Mouse (Mus musculus) fibroblast of lung, adult 2 months (primary cell): Measurements from ENCODE around the gene Trpc4ap.
A peak's percentile ranks its signal among the peaks of the same experiment; 100 is the strongest.
"Not testable (repeated sequence)": the region's sequence is repeated elsewhere in the genome, so short reads cannot be mapped to it uniquely, and the experiment has no call there.

Experiments
- DNase-seq: peaks from one replicate; pipeline ENCODE4 v3.0.0-alpha.2; 2011; ENCODE audit warnings: low read depth

The Trpc4ap gene

DNA sequence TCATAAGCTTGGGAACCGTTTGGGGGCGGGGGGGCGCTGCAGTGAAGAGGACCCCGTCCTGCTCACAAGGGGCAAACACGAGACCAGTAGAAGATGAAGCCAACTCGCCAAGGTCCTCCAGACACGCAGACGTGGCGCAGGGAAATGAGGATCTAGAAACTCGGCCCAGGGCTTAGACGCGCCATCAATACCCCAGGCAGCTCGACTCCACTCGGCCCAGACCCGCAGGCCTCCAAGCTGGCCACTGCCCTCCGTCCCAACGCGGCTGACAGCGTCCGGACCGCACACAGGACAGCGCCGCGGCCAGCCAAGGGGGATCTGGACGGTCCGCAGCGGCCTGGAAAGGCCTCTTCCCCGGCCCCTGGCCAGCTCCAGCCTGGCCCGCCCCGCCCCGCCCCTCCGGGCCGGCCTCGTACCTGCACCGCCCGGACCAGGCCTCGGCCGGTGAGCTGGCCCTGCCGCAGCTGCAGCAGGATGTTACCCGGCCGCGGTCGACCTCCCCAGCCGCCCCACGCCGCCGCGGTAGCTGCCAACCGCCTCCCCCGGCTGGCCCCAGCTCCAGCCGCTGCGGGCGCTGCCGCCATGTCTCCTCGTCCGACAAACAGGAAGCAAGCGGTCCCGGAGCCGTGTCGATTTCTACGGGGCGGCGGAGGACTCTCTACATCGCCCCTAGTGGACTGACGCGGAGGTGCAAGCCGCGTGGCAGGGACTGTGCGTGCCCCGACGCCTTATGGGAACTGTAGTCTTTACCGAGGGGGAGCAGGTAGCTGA is at the start of gene Trpc4ap:
Gene Trpc4ap, minus strand, starts transcription at position 662 of the 771 bp plus-strand sequence.
- peak; percentile 79 for DNase-seq

DNA sequence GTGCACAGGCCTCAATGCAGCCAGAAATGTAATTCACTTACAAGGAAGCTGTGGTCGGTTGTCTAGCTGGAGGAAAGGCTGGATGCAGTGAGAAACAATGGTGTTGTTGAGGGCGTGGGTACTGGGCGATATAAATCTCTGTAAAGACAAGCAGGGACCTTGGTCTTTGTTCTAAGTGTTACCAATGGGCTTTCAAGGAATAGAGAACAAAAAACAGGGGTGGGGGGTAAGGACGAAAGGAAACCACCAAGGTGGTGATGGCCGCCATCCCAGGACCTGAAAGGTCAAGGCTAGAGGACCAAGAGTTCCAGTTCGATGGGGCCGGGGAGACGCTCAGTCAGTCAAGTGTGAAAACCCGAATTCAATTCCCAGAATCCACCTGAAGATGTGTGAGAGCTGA is 45.6 kb upstream of the Trpc4ap start:
- DNase-seq: no peak

DNA sequence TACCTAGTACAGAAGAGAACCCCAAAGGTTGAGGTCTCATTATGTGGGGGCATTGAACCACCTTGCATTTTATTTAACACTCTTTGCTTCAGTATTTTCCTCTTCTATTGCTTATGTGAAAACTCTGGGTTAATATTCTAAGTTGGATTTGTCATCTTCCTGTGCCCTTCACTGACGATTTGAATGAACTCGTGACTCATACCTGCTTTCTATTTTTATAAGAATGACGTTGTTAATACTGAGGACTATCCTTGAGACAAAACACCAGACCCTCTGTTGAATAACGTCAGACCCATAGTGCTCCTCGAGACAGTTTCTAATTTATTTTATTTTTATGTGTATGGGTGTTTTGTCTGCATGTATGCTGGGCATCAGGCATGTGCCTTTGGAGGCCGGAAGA is 44.8 kb upstream of the Trpc4ap start:
- DNase-seq: no peak

DNA sequence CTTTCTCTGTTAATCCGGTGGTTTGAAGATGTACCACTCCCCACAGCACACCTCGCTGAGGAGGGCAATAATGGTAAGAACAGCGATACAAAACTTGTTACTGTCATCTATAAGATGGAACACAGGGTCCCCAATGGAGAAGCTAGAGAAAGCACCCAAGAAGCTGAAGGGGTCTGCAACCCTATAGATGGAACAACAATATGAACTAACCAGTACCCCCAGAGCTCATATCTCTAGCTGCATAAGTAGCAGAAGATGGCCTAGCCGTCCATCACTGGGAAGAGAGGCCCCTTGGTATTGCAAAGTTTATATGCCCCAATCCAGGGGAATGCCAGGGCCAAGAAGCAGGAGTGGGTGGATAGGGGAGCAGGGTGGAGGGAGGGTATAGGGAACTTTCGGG is 43.6 kb upstream of the Trpc4ap start, which contains the start of gene Gm17581:
Gene Gm17581, minus strand, starts transcription at position 101 of the 400 bp plus-strand sequence.
- DNase-seq: not testable (repeated sequence)

DNA sequence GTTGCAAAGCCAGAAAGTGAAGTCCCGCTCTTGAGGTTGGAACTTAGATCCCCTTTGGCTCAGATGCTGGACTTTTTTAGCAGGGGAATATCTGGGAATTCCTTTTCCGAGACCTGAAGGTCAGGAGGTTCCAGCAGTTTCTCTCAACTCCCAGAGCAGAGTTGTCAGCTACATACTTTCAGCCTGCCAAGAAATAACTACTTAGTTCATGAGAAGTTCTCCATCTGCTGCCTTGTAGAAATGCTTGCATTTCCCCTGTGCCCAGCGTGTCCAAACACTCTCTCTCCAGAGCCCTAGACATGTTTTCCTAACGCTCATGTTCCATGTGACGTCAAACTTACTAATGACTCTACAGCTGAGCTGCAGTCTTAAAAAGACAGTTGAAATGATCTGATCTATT is 42.9 kb upstream of the Trpc4ap start:
- DNase-seq: no peak

DNA sequence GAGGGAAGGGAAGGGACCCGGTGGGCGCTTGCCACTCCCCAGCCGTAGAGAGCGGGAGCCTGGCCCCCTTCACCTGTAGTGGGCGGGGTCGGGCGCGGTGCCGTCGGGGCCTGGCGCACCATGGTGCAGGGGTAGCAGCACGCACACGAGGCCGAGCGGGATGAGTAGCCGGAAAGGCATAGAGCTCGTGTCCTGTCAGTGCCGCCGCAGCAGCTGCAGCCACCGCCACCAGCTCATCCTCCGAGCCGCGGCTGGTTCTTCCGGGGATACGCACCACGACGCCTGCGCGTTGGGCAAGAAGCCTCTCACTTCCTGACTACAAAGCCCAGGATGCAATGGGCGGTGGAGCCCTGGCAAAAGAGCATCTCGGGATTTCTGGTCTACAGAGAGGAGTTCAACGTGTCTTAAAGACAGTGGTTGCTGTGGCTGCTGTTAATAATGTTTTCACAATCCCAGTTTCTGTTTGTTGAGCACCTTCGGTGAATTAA is 37.0 kb upstream of the Trpc4ap start, which contains the start of gene Edem2:
Gene Edem2, minus strand, starts transcription at position 318 of the 488 bp plus-strand sequence.
- peak; percentile 78 for DNase-seq

DNA sequence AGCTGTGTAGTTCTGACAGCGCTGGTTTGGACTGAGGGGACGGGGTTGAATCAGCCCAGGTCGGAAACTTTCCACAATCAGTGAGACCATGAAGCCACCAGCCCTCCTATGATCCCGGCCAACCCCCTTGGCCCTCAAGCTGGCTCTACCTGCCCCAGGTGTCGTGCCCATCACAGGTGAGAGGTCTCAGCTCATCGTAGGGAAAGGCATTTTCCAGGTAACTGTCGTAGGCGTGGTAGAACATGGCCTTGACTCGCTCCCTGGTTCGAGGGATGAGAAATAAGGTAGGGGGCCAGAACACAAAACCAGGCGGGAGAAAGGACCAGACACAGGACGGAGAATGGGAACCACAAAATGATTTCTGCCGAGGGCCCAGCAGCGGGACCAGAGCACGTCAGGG is 36.6 kb upstream of the Trpc4ap start:
- no peak for DNase-seq

DNA sequence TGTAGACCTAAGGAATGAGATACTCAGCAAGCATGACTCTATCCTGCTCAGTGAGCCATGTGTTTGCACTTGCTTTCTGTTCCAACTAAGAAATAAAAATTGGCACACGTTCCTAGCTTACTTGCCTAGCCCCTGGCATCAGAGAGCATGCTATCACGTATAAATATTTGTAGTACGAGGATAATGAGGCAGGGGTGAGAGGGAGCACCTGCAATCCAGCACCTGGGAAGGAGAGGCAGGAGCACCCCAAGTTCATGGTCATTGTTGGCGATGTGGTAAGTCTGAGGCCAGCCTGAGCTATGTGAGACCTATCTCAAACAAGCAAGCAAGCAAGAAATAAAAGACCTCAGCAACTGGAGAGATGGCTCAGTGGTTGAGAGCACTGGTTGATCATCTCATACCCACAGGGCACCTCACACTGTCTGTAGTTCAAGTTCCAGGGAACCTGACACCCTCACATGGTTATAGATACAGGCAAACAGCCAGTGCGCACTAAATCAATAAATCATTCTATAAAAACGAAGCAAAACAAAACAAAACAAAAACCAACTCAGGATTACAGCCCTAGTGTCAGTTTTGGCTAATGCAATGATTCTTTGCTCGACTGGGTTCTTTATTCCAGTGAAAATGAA is 35.7 kb upstream of the Trpc4ap start:
- DNase-seq: no peak

DNA sequence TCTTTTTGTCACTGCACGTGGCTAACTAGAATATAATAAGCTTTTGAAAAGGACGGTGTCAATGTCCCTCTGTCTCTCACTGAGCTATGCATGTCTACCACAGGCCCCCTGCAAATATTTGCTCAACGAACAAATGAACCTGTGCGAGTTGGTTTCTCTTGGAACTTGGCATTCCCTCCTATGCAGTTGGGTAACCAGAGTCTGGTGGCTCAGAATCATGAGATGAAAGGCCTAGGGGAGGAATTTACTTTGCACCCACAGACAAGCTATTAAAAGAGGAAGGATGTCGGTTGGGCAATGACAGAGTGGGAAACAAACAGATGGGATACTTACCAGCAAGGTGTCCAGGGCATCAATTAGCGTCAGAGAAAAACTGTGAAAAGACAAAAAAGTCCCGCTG is 34.1 kb upstream of the Trpc4ap start:
- DNase-seq: no peak

DNA sequence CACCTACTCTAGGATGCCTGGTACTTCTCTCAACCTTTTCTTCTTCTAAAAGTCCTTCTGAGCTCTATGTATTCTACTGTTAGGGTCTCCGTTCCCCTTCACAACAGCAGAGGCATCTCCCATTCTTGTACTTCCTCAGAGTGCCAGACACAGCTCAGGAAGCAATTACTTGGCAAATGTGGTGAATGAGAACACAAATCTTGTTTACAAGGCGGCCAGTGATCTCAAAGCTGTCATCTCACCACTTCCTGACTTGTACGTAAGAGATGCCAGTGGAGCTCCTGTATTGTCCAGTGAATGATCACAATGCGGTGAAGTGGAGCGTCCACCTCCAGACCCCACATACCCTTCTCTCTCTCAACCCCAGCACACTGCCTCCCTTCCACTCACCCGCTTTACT is 32.3 kb upstream of the Trpc4ap start:
- DNase-seq: no peak

DNA sequence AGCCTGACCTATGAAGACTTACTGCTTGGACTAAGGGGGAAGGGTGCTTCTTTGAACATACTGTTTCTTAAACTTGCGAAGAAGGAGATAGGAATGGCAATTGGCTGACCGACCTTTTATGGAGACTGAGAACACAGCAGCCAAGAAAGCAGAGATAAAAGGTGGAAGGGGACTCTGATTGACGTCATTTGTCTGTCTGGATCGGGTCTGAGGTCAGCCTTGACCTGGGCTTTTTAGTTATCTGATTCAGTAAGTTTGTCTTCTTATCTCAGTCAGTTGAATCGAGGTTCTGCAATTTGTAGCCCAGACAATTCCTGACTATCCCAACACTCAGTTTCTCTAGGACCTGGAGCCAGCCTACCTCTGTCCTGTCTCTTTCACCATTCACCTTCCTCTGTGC is 31.9 kb upstream of the Trpc4ap start:
- no peak for DNase-seq

DNA sequence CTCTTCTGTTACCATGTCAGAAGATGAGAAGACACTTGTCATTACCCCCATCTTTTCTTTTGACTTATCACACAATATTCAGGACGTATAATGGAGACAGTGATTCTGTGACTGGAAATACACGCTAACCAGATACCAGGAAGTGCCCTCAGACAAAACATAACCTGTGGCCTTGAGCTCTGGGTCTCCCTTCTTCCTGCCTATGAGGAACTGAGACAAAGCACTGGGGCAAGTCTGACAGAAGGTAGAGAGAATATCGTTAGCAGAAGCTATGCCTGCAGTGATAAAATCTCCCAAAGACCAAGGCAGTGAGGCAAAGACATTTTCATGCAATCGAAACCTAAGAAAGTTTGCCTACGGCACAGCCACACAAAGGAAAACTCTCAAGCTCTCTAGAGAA is 28.4 kb upstream of the Trpc4ap start:
- DNase-seq: no peak

DNA sequence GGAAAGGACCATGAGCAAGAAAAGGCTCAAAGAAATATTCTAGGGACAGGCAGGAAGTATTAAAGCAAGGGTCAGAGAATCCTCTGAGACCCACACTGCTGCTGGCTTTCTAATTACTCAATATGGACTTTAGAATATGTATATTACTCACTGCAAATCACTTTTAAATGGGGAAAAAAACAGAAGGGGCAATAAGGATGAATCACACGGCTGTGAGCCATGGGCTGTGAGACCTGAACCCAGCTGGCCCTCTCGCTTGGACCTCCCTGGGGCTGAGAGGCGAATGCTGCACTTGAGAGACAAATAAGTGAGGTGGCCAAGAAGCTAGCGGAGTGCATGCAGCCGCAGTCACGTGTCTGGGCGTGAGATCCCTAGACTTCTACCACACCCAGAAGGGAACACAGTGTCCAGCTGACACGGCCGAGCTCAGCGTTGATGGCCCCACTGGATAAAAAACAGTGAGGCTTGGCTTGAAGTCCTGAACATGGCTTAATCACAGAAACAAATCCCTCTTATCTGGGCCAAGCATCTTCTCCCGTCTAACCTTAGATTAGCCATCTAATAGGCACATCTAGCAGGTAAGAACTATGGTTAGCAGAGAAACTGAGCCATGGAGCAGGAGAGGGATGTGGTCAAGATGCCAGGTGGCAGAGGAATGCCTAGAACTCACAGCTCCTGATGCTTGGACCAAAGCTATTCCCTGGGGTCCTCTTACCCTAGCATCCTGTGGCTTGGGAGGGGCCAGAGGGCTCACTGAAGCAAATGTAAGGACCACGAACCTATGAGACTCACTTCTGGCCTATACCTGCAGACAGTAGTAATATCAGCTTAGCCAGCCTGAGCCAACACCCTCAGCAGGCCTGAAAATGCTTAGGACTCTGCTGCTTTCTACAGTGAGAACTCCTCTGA is 25.2 kb upstream of the Trpc4ap start:
- no peak for DNase-seq

DNA sequence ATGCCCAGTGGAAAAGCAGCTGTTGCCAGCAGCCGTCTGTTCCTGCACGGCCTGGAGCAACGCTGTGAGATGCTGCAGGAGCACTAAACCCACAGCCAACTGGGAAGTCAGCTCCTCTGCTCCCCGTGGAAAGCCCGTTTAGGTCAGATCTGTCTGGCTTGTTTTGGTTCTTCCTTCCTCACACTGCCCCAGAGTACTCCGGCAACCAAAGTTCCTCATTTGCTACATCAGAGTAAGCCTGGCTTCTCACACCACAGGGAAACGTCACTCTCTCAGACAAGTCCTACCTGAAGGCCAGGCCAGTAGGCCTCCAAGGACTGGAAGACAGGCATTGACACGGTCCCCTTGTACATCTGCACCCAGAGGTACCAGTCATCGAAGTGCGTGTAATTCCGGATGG is 18.4 kb upstream of the Trpc4ap start:
- DNase-seq: no peak

DNA sequence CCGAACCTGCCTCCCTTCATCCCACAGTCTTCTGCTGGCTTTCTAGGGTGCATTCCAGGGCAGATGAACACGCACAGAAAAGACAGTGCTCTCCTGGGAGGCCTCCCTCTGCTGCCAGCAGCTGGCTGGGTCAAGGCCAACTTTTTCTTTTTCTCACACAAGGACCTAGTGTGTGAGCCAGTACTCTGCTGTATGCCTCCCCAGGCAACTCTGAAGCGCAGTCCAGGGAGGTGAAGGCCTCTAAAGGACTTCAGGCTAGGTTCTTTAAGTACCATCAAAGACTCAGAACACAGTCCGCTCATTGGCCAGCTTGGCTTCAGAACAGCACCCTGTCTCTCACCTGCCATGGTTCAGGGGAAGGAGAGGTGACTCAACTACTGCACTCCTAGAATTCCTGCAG is 15.1 kb upstream of the Trpc4ap start:
- peak; percentile 21 for DNase-seq

DNA sequence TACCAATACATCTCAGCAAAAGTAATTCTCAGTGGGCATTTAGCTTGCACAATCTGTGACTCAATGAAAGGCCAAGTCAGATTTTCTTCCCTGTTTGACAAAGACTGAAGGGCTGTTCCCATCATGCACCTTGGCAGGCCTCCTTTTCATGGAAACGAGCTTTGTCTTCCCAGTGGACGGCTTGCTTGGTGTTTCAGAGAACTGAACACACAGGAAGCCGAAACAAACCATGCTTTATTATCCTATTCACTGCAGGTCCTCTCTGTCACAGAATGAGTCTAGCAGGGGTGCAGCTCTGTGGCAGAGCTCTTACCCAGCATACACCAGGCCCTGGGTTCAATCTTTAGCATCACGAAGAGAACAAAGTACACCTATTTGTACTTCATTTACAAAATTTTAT is 11.4 kb upstream of the Trpc4ap start:
- DNase-seq: no peak

DNA sequence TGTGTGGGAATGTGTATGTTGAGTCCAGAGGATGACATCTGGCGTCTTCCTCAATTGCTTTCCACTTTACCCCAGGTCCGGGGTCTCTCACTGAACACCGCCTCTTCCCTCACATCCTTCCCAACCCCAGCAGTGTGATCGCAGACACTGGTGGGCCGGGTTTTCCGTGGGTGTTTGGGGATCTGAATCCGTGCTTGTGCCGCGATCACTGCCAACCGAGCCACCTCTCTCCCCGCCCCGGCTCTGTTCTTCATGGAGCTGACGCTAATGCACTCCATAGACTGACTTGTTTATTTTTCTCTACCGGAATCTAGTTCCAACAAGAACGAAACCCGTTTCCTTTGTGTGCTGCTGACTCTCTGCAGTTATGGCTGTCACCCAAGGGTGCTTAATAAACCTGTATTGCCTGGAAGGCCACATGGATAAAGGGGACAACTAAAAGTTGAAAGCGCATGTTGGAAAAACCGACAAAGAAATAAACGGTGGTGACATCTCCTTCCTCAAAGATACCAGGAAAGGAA is 9.3 kb upstream of the Trpc4ap start:
- DNase-seq: no peak

DNA sequence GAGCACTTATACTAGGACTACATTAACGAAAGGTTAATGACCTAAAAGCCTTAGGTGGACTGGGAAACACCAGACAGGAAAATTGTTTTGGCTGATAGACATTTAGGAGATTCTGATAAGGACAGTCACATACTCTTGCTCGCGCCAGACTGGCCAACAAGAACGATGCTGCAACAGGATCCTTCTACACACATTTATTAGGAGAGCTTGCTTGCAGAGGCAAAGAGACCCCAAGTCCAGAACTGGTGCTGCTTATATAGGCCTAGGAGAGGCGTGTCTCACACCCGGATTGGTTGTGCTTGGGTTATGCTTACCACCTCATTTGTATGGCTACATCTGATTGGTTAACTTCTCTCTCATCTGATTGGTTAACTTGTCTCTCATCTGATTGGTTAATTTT is 6.3 kb upstream of the Trpc4ap start:
- not testable (repeated sequence) for DNase-seq

DNA sequence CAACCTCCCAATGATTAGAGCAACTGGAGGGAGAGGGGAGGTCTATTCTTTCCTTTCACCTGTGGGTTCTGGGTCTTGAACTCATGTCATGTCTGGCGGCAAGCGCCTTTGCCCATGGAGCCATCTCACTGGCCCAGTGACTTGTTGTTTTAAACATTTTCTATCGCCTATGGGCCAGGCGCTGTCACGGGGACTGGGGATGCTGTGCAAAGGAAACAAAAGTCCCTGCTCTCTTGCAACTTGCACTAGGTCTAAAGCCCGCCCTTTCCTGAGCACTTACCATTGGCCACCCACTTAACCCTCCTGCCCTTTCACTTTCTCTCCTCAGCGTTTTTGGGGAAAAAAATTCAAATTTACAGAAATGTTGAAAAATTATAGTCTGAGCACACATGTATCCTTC is 4.7 kb upstream of the Trpc4ap start:
- DNase-seq: no peak

DNA sequence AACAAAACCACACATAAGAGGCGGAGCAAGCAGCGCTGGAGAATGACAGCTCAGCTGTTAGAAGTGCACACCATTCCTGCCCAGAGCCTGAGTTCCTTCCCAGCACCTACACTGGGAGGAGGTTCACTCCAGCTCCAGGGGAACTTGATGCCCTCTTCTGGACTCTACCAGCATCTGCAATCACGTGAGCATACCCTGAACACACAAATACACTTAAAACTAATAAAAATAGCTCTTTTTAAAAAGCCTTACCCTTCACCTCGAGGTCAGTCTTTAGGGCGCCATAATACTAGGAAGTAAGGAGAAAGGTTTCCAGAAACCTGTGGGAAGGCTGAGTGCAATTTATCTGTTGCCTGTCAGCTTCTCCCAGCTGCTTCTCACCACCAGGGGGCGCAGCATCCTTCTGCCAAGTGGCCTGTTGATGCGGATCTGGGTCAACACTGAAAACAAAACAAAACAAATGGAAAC is 3.9 kb upstream of the Trpc4ap start:
- peak; percentile 32 for DNase-seq

DNA sequence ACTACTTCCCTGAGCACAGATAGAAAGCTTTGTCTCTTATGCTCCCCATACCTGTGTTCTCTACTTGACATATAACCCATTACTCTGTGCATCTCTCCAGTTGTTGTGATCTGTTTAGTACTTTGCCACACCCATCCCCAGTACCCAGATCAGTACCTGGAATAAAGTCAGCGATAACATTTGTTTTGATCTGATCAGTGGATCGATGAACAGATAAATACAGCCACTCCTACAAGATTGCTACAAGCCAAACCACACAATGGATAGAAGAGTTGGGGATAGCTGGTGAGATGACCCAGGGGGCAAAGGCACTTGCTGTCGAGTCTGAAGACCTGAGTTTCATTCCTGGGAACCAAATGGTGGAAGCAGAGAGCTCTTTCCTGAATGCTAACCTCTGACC is 3.1 kb upstream of the Trpc4ap start:
- no peak for DNase-seq

DNA sequence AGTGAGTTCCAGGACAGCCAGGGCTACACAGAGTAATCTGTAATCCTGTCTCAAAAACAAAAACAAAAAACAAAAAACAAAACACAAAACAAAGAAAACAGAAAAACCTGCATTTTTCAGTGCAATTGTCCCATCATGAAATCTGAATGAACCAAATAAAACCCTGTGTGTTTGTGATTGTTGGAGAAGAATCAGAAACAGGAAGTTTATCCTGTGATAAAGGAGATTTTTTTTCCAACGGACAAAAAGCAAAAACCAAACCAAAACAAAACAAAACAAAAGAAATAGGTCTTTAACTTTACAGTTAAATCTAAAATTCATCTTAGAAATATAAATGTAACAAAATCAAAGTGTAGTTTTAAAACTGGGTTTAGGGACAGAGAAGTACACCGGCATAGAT is 2.4 kb upstream of the Trpc4ap start:
- DNase-seq: no peak
